Mouse (Mus musculus): Measurements from ENCODE around the gene Gdpd3. TPM values are rescaled to one million over a fixed set of nuclear protein-coding genes. Genes with fewer than 3 reads are reported as not detected.

The Gdpd3 gene
- polyA plus RNA-seq, 1 experiment from 2014 or later, result 0.54 TPM

- 20% methylated on average over 11 of the region's 11 CpGs for WGBS (ENCODE audit: insufficient replicate concordance)
- Histone ChIP-seq H3K27ac (peak overlapping the region; percentile 93), H3K9ac (peak overlapping the region; percentile 96), H3K4me2 (peak overlapping the region; percentile 92), H3K27me3 (replicated peaks) (no peaks in the 10 kb centered on the region), H3K4me3 (peak overlapping the region; percentile 93), H3K4me1 (peaks cover 75% of the 10 kb centered on the region), H3K36me3 (peaks cover 70% of the 10 kb centered on the region), H3K9me3 (replicated peaks) (no peaks in the 10 kb centered on the region)
- ATAC-seq, result peak; percentile 9; the same call in 1 of the 2 replicates
These were observed 26.7 kb downstream of the Gdpd3 start for GRCm38 (mm10) chr7:126792721-126793443.

GRCm38 (mm10) chr7:126793456-126794270 is 27.5 kb downstream of the Gdpd3 start:
- peaks cover 81% of the 10 kb centered on the region for H3K4me1 ChIP-seq
- peak overlapping the region; percentile 96; the same call in 1 of the 2 replicates for H3K9ac ChIP-seq
- no peak for ATAC-seq
- 0 out of 2 replicates have a peak overlapping the region, but pooled peaks have one; percentile 93 for H3K4me3 ChIP-seq
- WGBS (ENCODE audit: insufficient replicate concordance), result 71% methylated on average over 4 of the region's 4 CpGs
- peak overlapping the region; percentile 92 for H3K4me2 ChIP-seq
- H3K27me3 ChIP-seq (replicated peaks), result no peaks in the 10 kb centered on the region
- H3K27ac ChIP-seq, result peak overlapping the region; percentile 93
- H3K9me3 ChIP-seq (replicated peaks), result no peaks in the 10 kb centered on the region
- H3K36me3 ChIP-seq, result peaks cover 62% of the 10 kb centered on the region

GRCm38 (mm10) chr7:126794271-126794605 is 28.1 kb downstream of the Gdpd3 start:
- H3K27me3 ChIP-seq (replicated peaks), result no peaks in the 10 kb centered on the region
- 42% methylated on average over 4 of the region's 4 CpGs for WGBS (ENCODE audit: insufficient replicate concordance)
- ATAC-seq, result no peak
- no peak overlapping the region for H3K4me3 ChIP-seq
- no peaks in the 10 kb centered on the region for H3K9me3 ChIP-seq (replicated peaks)
- H3K27ac ChIP-seq, result peak overlapping the region; percentile 41; the same call in 1 of the 2 replicates
- no peak overlapping the region for H3K4me2 ChIP-seq
- H3K36me3 ChIP-seq, result peaks cover 57% of the 10 kb centered on the region
- no peak overlapping the region for H3K9ac ChIP-seq
- peaks cover 81% of the 10 kb centered on the region for H3K4me1 ChIP-seq

- H3K9me3 ChIP-seq (replicated peaks), result no peaks in the 10 kb centered on the region
- no peaks in the 10 kb centered on the region for H3K27me3 ChIP-seq (replicated peaks)
- peaks cover 42% of the 10 kb centered on the region for H3K36me3 ChIP-seq
- H3K4me1 ChIP-seq, result peaks cover 84% of the 10 kb centered on the region
- ATAC-seq, result no peak
- no peak overlapping the region for H3K4me3 ChIP-seq
- H3K27ac ChIP-seq, result 0 out of 2 replicates have a peak overlapping the region, but pooled peaks have one; percentile 17
- no peak overlapping the region for H3K4me2 ChIP-seq
- whole genome bisulfite sequencing (ENCODE audit: insufficient replicate concordance), result 77% methylated on average over 16 of the region's 16 CpGs
- H3K9ac ChIP-seq, result no peak overlapping the region
These were observed 29.5 kb downstream of the Gdpd3 start for GRCm38 (mm10) chr7:126795387-126796317.

- H3K4me2 ChIP-seq, result peak overlapping the region; percentile 91
- 72% methylated on average over 8 of the region's 8 CpGs for WGBS (ENCODE audit: insufficient replicate concordance)
- H3K27me3 ChIP-seq (replicated peaks), result no peaks in the 10 kb centered on the region
- no peak for ATAC-seq
- H3K9me3 ChIP-seq (replicated peaks), result no peaks in the 10 kb centered on the region
- H3K9ac ChIP-seq, result peak overlapping the region; percentile 85; the same call in 1 of the 2 replicates
- H3K36me3 ChIP-seq, result peaks cover 41% of the 10 kb centered on the region
- H3K4me3 ChIP-seq, result peak overlapping the region; percentile 77
- peak overlapping the region; percentile 93 for H3K27ac ChIP-seq
- H3K4me1 ChIP-seq, result peaks cover 81% of the 10 kb centered on the region
These were observed 30.3 kb downstream of the Gdpd3 start for GRCm38 (mm10) chr7:126796350-126796932.

GRCm38 (mm10) chr7:126797411-126798126 is 31.4 kb downstream of the Gdpd3 start, which contains the start of gene Fam57b:
Gene Fam57b (plus strand): TSS chr7:126797668.
- H3K27ac ChIP-seq, result peak within 1 kb of the TSS; percentile 93
- peak within 1 kb of the TSS; percentile 77 for H3K4me3 ChIP-seq
- no peaks in the 10 kb centered on the region for H3K9me3 ChIP-seq (replicated peaks)
- no peak for ATAC-seq
- H3K27me3 ChIP-seq (replicated peaks), result no peaks in the 10 kb centered on the region
- peak within 1 kb of the TSS; percentile 85 for H3K9ac ChIP-seq
- H3K4me2 ChIP-seq, result peak within 1 kb of the TSS; percentile 91
- 11% methylated on average over 21 of the region's 21 CpGs for WGBS (ENCODE audit: insufficient replicate concordance)
- H3K36me3 ChIP-seq, result peaks cover 41% of the 10 kb centered on the region
- peaks cover 88% of the 10 kb centered on the region for H3K4me1 ChIP-seq

- 1% methylated on average over 40 of the region's 40 CpGs for WGBS (ENCODE audit: insufficient replicate concordance)
- H3K9ac ChIP-seq, result peak overlapping the region; percentile 85
- H3K4me3 ChIP-seq, result peak overlapping the region; percentile 77
- no peaks in the 10 kb centered on the region for H3K27me3 ChIP-seq (replicated peaks)
- peaks cover 41% of the 10 kb centered on the region for H3K36me3 ChIP-seq
- H3K4me2 ChIP-seq, result peak overlapping the region; percentile 91
- H3K9me3 ChIP-seq (replicated peaks), result no peaks in the 10 kb centered on the region
- peak; percentile 36 for ATAC-seq
- H3K27ac ChIP-seq, result peak overlapping the region; percentile 93
- peaks cover 88% of the 10 kb centered on the region for H3K4me1 ChIP-seq
These were observed 32.3 kb downstream of the Gdpd3 start for GRCm38 (mm10) chr7:126798127-126799049.

- peak; percentile 93 for ATAC-seq
These were observed 32.9 kb downstream of the Gdpd3 start for GRCm38 (mm10) chr7:126799050-126799467.

GRCm38 (mm10) chr7:126799468-126800268 is 33.5 kb downstream of the Gdpd3 start:
- Histone ChIP-seq H3K4me3 (peak overlapping the region; percentile 77), H3K36me3 (peaks cover 31% of the 10 kb centered on the region), H3K9ac (peak overlapping the region; percentile 85), H3K4me2 (peak overlapping the region; percentile 91), H3K9me3 (replicated peaks) (no peaks in the 10 kb centered on the region), H3K27ac (peak overlapping the region; percentile 93), H3K4me1 (peaks cover 86% of the 10 kb centered on the region), H3K27me3 (replicated peaks) (no peaks in the 10 kb centered on the region)
- 2% methylated on average over 38 of the region's 38 CpGs for WGBS (ENCODE audit: insufficient replicate concordance)
- ATAC-seq, result peak; percentile 79

More at GRCm38 (mm10) chr7:126799050-126799467, 32.9 kb downstream of the Gdpd3 start:
- Histone ChIP-seq H3K4me1 (peaks cover 88% of the 10 kb centered on the region), H3K4me2 (peak overlapping the region; percentile 91), H3K9ac (peak overlapping the region; percentile 85), H3K4me3 (peak overlapping the region; percentile 77), H3K9me3 (replicated peaks) (no peaks in the 10 kb centered on the region), H3K27me3 (replicated peaks) (no peaks in the 10 kb centered on the region), H3K27ac (peak overlapping the region; percentile 93), H3K36me3 (peaks cover 36% of the 10 kb centered on the region)
- WGBS (ENCODE audit: insufficient replicate concordance), result under 1% methylated on average over 36 of the region's 36 CpGs
